Comparison of ENCODE assay signal across 11 mouse cellular contexts in genomic region chr7:67414766-67415165, GRCm38 (mm10). TPM values are rescaled to one million over a fixed set of nuclear protein-coding genes. Genes with fewer than 3 reads are reported as not detected.
DNase-seq lines count a peak whose midpoint lies in the region; ATAC-seq lines count a peak whose summit lies in the region.
"Had no signal": no experiment of that assay in that cellular context is flagged by ENCODE, and none has a peak within 500 bp of the region (broad histone marks: within the 10 kb centered on the region; RNA-seq: fewer than 3 reads in every experiment).

No protein-coding gene starts in this region.

- H3K27me3 ChIP-seq in midbrain, embryonic 11.5 days (ENCODE audit: control insufficient read depth, insufficient read depth, low read length), result no peaks in the 10 kb centered on the region
- no peaks in the 10 kb centered on the region for H3K27me3 ChIP-seq in midbrain, embryonic 13.5 days
- H3K27me3 ChIP-seq in embryonic facial prominence, embryonic 15.5 days, result no peaks in the 10 kb centered on the region
- no peaks in the 10 kb centered on the region for H3K27me3 ChIP-seq in limb, embryonic 13.5 days
- H3K27me3 ChIP-seq: lung, embryonic 15.5 days had no signal

- ATAC-seq in midbrain, embryonic 11.5 days (ENCODE audit: low FRiP score), result no peak
- ATAC-seq in midbrain, embryonic 13.5 days, result no peak
- ATAC-seq in embryonic facial prominence, embryonic 15.5 days (ENCODE audit: insufficient number of reproducible peaks, low FRiP score, low TSS enrichment, low read depth), result peak; percentile 69
- ATAC-seq in limb, embryonic 13.5 days (ENCODE audit: low FRiP score, low read depth), result peak; percentile 76

- no peaks in the 10 kb centered on the region for H3K4me1 ChIP-seq in midbrain, embryonic 11.5 days (ENCODE audit: control insufficient read depth, insufficient read depth, low read length)
- no peaks in the 10 kb centered on the region for H3K4me1 ChIP-seq in midbrain, embryonic 13.5 days (replicated peaks)
- peaks cover 12% of the 10 kb centered on the region for H3K4me1 ChIP-seq in embryonic facial prominence, embryonic 15.5 days
- peaks cover 8% of the 10 kb centered on the region; the same call in 1 of the 2 replicates for H3K4me1 ChIP-seq in limb, embryonic 13.5 days
- H3K4me1 ChIP-seq: lung, embryonic 15.5 days had no signal

- peak; percentile 59 for DNase-seq in midbrain, embryonic 11.5 days (ENCODE audit: low spot score, missing footprints)
- peak; percentile 56 to 59 for DNase-seq in heart, adult 18-20 months
- DNase-seq in cerebellum, postnatal 4 days (ENCODE audit: low spot score in 2 of 2), result no peak
- DNase-seq in urinary bladder, postnatal 25 days (ENCODE audit: low spot score), result no peak
- DNase-seq in kidney, postnatal 10 days, result no peak
- DNase-seq: cerebellum, adult 11 months had no signal

- no peak overlapping the region for H3K4me3 ChIP-seq in midbrain, embryonic 11.5 days (ENCODE audit: low read depth, low read length)
- no peak overlapping the region for H3K4me3 ChIP-seq in midbrain, embryonic 13.5 days (replicated peaks)
- no peak overlapping the region for H3K4me3 ChIP-seq in embryonic facial prominence, embryonic 15.5 days (replicated peaks)
- H3K4me3 ChIP-seq in limb, embryonic 13.5 days, result no peak overlapping the region
- H3K4me3 ChIP-seq: lung, embryonic 15.5 days had no signal

- H3K4me2 ChIP-seq in midbrain, embryonic 11.5 days, result no peak overlapping the region
- no peak overlapping the region for H3K4me2 ChIP-seq in midbrain, embryonic 13.5 days (replicated peaks)
- H3K4me2 ChIP-seq in embryonic facial prominence, embryonic 15.5 days (replicated peaks), result no peak overlapping the region
- no peak overlapping the region for H3K4me2 ChIP-seq in limb, embryonic 13.5 days (replicated peaks)
- H3K4me2 ChIP-seq: lung, embryonic 15.5 days had no signal

- no peaks in the 10 kb centered on the region for H3K9me3 ChIP-seq in midbrain, embryonic 11.5 days (ENCODE audit: control insufficient read depth, low read length)
- no peaks in the 10 kb centered on the region for H3K9me3 ChIP-seq in midbrain, embryonic 13.5 days
- H3K9me3 ChIP-seq in embryonic facial prominence, embryonic 15.5 days (replicated peaks), result no peaks in the 10 kb centered on the region
- no peaks in the 10 kb centered on the region for H3K9me3 ChIP-seq in limb, embryonic 13.5 days
- H3K9me3 ChIP-seq: lung, embryonic 15.5 days had no signal

- no peak overlapping the region for H3K27ac ChIP-seq in midbrain, embryonic 11.5 days (ENCODE audit: low read depth, low read length)
- H3K27ac ChIP-seq in midbrain, embryonic 13.5 days, result no peak overlapping the region
- peak overlapping the region; percentile 60; the same call in 1 of the 2 replicates for H3K27ac ChIP-seq in embryonic facial prominence, embryonic 15.5 days (replicated peaks)
- peak overlapping the region; percentile 56; the same call in 1 of the 2 replicates for H3K27ac ChIP-seq in limb, embryonic 13.5 days
- H3K27ac ChIP-seq: kidney, postnatal 0 days; lung, embryonic 15.5 days had no signal

- 87% methylated on average over 8 of the region's 8 CpGs for WGBS in midbrain, embryonic 11.5 days
- WGBS in midbrain, embryonic 13.5 days, result 82% methylated on average over 8 of the region's 8 CpGs
- WGBS in embryonic facial prominence, embryonic 15.5 days, result 45% methylated on average over 8 of the region's 8 CpGs
- WGBS in limb, embryonic 13.5 days, result 60% methylated on average over 8 of the region's 8 CpGs

- H3K36me3 ChIP-seq in midbrain, embryonic 11.5 days (ENCODE audit: control insufficient read depth, insufficient read depth, low read length), result no peaks in the 10 kb centered on the region
- H3K36me3 ChIP-seq in midbrain, embryonic 13.5 days, result no peaks in the 10 kb centered on the region
- no peaks in the 10 kb centered on the region for H3K36me3 ChIP-seq in embryonic facial prominence, embryonic 15.5 days
- no peaks in the 10 kb centered on the region for H3K36me3 ChIP-seq in limb, embryonic 13.5 days
- H3K36me3 ChIP-seq: lung, embryonic 15.5 days had no signal

- H3K9ac ChIP-seq in midbrain, embryonic 11.5 days (ENCODE audit: low read length), result no peak overlapping the region
- H3K9ac ChIP-seq in midbrain, embryonic 13.5 days (replicated peaks), result no peak overlapping the region
- no peak overlapping the region for H3K9ac ChIP-seq in embryonic facial prominence, embryonic 15.5 days
- no peak overlapping the region for H3K9ac ChIP-seq in limb, embryonic 13.5 days
- H3K9ac ChIP-seq: lung, embryonic 15.5 days had no signal

RNA-seq across cellular contexts. Expression of gene Mef2a, which starts 42.1 kb away (rescaled TPM):
- polyA plus RNA-seq in midbrain, embryonic 11.5 days (2014; fragmentation: Nextera tagmentation; extraction: Ambion mirVana), result 24.1 and 28.9 TPM in 2 replicates
- polyA plus RNA-seq in midbrain, embryonic 13.5 days (2015; fragmentation: Nextera tagmentation; extraction: Ambion mirVana), result 30.2 and 34.0 TPM in 2 replicates
- 50.3 and 56.2 TPM in 2 replicates for polyA plus RNA-seq in embryonic facial prominence, embryonic 15.5 days (2015; fragmentation: Nextera tagmentation; extraction: Ambion mirVana)
- total RNA-seq in heart, adult 18-20 months (2021), result 100 to 1,000 TPM; 131 to 135 TPM
- 40.2 and 40.6 TPM in 2 replicates for polyA plus RNA-seq in limb, embryonic 13.5 days (2015; fragmentation: Nextera tagmentation; extraction: Ambion mirVana)

Comparison
In these comparisons a context has a peak if more than half of its experiments do, and no peak if none do; other contexts are left out.
1. ATAC-seq: peak in embryonic facial prominence, embryonic 15.5 days (single experiment) and limb, embryonic 13.5 days (single experiment); none in midbrain, embryonic 11.5 days (single experiment) and midbrain, embryonic 13.5 days (single experiment).
2. DNase-seq: peak in midbrain, embryonic 11.5 days (single experiment) and heart, adult 18-20 months (2 of 2); none in cerebellum, postnatal 4 days (0 of 2), urinary bladder, postnatal 25 days (single experiment) and kidney, postnatal 10 days (single experiment).
3. H3K27ac ChIP-seq: peak in embryonic facial prominence, embryonic 15.5 days (single experiment) and limb, embryonic 13.5 days (single experiment); none in midbrain, embryonic 11.5 days (single experiment) and midbrain, embryonic 13.5 days (single experiment).